Mouse (Mus musculus) lung, adult 2 months (tissue): ENCODE results near the gene Pakap.

Source experiments
- CTCF ChIP-seq: fragments of 200-500 bp; IDR thresholded peaks from 2 replicates; pipeline ENCODE4 v1.5.1; 2011; ENCODE audit warnings: mild to moderate bottlenecking, low read length, control low read depth; ENCODE audit not compliant: insufficient read depth
- POLR2A ChIP-seq: fragments of 200-500 bp; IDR thresholded peaks from 2 replicates; pipeline ENCODE4 v1.6.1; 2011; ENCODE audit warnings: low read depth, mild to moderate bottlenecking, control low read depth, low read length, borderline replicate concordance; ENCODE audit errors: extremely low read depth

GRCm38 (mm10) chr4:57730801-57731598 is 163.0 kb downstream of the Pakap start:
- no peak for TF ChIP-seq POLR2A
- no peak for TF ChIP-seq CTCF
